Mouse (Mus musculus) hindbrain, embryonic 15.5 days (tissue): ENCODE measurements around the gene Bax. TPM values are rescaled to one million over a fixed set of nuclear protein-coding genes. Genes with fewer than 3 reads are reported as not detected.

Experiments
- ATAC-seq: fragments of 200-750 bp; cut with Nextera tagmentation; 2 replicates; pipeline ENCODE4 v1.8.0; 2017; ENCODE audit warnings: low read depth, moderate number of reproducible peaks, moderate TSS enrichment; ENCODE audit not compliant: low FRiP score
- H3K27ac ChIP-seq: fragments of 300-500 bp; sonication (generic); replicated peaks from 2 replicates; pipeline ENCODE4 v1.5.1; 2015; ENCODE audit warnings: mild to moderate bottlenecking, inconsistent platforms
- H3K27me3 ChIP-seq: fragments of 300-500 bp; sonication (generic); 2 replicates; pipeline ENCODE4 v1.6.1; 2015; ENCODE audit warnings: control low read depth, inconsistent platforms
- H3K36me3 ChIP-seq: fragments of 300-500 bp; sonication (generic); 2 replicates; pipeline ENCODE4 v1.6.1; 2015; ENCODE audit warnings: control low read depth, inconsistent platforms
- H3K4me1 ChIP-seq: fragments of 300-500 bp; sonication (generic); replicated peaks from 2 replicates; pipeline ENCODE4 v1.6.1; 2015; ENCODE audit warnings: control low read depth, inconsistent platforms
- H3K4me2 ChIP-seq: fragments of 300-500 bp; sonication (generic); 2 replicates; pipeline ENCODE4 v1.6.1; 2015; ENCODE audit warnings: moderate library complexity, mild to moderate bottlenecking, inconsistent platforms
- H3K4me3 ChIP-seq: fragments of 300-500 bp; sonication (generic); 2 replicates; pipeline ENCODE4 v1.5.1; 2015; ENCODE audit warnings: mild to moderate bottlenecking, inconsistent platforms
- H3K9ac ChIP-seq: fragments of 300-500 bp; sonication (generic); 2 replicates; pipeline ENCODE4 v1.6.1; 2015; ENCODE audit warnings: inconsistent platforms
- H3K9me3 ChIP-seq: fragments of 300-500 bp; sonication (generic); 2 replicates; pipeline ENCODE4 v1.6.1; 2016; ENCODE audit warnings: control low read depth, inconsistent platforms
- WGBS: fragments of 180-500 bp; shearing (Covaris S2); methylation state at CpG from one replicate; pipeline ENCODE4 v1.1.7; 2015; 5-methylcytosine and 5-hydroxymethylcytosine counted together
- polyA plus RNA-seq: library from polyadenylated mRNA; unstranded; fragments of >200 nt; fragmentation: Nextera tagmentation; extraction: Ambion mirVana; gene quantifications from 2 replicates; pipeline ENCODE4 v1.2.1, GENCODE M21; 2015

Gene Bax
- polyA plus RNA-seq, 1 experiment from 2014 or later, result 250 TPM

DNA sequence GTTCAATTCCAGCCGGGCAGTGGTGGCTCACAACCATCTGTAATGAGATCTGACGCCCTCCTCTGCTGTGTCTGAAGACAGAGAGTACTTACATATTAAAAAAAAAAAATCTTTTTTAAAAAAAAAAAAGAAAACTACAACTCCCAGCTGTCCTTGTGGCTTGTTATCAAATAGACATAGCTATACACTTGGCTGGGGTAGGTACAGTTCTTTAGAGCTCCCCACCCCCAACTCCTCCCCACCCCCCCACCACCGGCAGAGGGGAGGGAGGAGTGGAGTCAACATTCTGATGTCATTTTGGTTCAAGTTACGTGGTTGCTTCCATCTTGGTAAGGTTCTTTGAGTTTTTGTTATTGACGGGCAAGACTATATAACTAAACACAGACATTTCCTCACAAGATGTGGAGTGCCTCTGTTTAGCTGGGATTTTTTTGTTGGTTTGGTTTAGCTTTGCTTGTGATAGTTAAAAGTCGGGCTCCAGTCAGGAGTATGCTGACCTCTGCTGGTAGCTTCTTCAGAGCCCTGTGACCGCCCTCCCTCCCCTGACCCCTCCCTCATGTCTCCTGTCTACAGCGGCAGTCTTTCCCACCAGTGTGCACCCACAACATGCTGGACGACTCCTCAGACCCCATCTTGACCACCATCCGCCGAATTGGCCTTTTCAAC is 19.2 kb downstream of the Bax start:
- H3K36me3 ChIP-seq, result peaks cover 23% of the 10 kb centered on the region
- no peak for ATAC-seq
- no peak overlapping the region for H3K9ac ChIP-seq
- H3K4me3 ChIP-seq, result no peak overlapping the region
- H3K4me2 ChIP-seq, result no peak overlapping the region
- WGBS, result 41% methylated on average over 11 of the region's 11 CpGs
- no peaks in the 10 kb centered on the region for H3K4me1 ChIP-seq
- H3K27ac ChIP-seq, result no peak overlapping the region
- no peaks in the 10 kb centered on the region for H3K27me3 ChIP-seq
- H3K9me3 ChIP-seq, result no peaks in the 10 kb centered on the region

DNA sequence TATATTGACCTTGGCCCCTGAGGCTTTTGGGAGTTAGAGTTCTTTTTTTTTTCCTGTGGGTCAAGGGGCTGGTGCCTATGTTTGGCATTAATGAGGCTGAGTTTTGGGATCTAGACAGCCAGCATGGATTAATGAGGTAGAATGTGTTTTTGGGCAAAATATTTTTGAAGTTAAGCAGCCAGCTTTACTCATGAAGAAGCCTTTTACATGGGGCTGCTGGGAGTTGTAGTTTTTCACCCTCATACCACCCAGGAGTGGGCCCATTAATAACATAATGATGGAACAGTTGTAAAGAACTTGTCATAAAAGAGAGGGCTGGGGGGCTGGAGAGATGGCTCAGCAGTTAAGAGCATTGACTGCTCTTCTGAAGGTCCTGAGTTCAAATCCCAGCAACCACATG is 20.1 kb downstream of the Bax start:
- peaks cover 20% of the 10 kb centered on the region for H3K36me3 ChIP-seq
- no peaks in the 10 kb centered on the region for H3K27me3 ChIP-seq
- ATAC-seq, result no peak
- no peak overlapping the region for H3K9ac ChIP-seq
- H3K9me3 ChIP-seq, result no peaks in the 10 kb centered on the region
- no peak overlapping the region for H3K4me3 ChIP-seq
- no peaks in the 10 kb centered on the region for H3K4me1 ChIP-seq
- no peak overlapping the region for H3K4me2 ChIP-seq
- no peak overlapping the region for H3K27ac ChIP-seq

DNA sequence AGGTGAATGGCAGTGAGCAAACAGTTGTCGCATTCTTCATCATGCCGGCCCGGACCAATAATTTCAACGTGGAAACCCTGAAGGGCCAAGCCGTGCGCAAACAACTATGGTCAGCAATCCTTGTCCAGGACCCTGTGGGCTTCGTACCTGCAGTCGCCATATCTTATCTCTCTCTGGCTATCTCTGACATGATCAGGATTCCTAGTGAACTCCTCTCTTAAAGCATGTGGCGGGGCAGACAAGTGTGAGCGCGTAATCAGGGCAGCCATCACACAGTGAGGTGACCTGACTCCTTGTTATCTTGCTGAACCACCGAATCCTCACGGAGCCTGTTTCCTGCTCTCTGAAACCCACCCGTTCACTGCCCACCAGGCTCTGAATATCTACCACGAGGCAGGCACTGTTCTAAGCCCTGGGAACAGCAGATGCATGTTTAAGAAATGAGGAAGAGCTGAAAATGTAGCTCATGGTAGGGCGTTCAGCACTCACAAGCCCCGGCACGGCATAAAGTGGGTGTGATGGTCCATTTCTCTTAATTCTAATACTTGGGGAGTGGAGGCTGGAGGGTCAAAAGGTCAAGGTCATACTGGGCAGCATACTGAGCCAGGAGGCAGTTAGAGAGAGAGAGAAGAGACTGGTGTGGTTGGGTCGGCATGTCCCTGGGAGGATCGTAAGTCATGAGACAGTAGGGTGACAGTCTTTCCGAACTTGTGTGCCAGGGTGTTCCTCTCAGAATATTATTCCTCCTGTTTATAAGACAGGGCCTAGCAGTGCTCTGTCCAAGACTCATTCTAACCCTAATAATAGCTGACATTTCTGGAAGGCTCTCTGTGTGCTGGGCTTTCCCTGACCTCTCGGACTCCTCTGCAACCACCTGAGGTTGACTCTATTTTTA is 22.9 kb downstream of the Bax start:
- H3K27me3 ChIP-seq, result no peaks in the 10 kb centered on the region
- H3K4me1 ChIP-seq, result no peaks in the 10 kb centered on the region
- no peak overlapping the region for H3K27ac ChIP-seq
- no peak for ATAC-seq
- 91% methylated on average over 22 of the region's 22 CpGs for WGBS
- H3K4me3 ChIP-seq, result no peak overlapping the region
- peaks cover 24% of the 10 kb centered on the region for H3K36me3 ChIP-seq
- no peaks in the 10 kb centered on the region for H3K9me3 ChIP-seq
- H3K9ac ChIP-seq, result no peak overlapping the region
- no peak overlapping the region for H3K4me2 ChIP-seq

DNA sequence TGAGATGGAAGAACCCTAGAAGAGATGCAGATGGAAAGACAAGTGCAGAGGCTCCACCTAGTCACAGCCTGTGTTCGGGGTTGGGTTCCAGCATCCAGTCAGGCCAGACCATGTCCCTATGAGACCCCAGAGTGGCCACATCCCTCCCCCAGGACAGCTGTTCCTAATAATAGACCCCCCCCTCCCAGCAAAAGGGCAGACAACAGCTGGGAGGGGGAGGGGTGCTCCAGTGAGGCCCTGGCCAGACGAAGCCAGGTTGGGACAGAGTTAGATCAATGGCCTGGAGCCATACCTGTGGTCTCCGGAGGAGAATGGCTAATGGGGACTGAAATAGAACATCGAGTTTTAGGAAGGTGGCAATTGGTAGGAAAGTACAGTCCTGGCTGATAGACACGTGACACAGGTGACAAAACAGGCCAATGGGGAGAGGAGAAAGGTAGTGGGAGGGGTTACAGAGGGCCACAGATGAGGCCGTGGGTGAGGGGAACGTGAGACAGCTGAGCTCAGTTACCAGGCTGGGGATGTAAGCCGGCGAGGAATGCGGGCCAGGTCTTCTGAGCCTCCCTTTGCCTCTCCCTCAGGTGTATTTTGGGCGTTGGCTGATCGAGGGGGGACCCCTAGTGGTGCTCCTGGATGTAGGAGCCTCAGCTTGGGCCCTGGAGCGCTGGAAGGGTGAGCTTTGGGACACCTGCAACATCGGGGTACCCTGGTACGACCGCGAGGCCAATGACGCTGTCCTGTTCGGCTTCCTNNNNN is 29.0 kb downstream of the Bax start, which contains the start of gene Ruvbl2:
Ruvbl2 (minus strand) TSS at position 576 of the 756 bp plus-strand sequence.
- H3K9ac ChIP-seq, result no peak within 1 kb of the TSS
- no peak for ATAC-seq
- H3K36me3 ChIP-seq, result peaks cover 8% of the 10 kb centered on the region; the same call in 1 of the 2 replicates
- H3K4me3 ChIP-seq, result no peak within 1 kb of the TSS
- no peak within 1 kb of the TSS for H3K27ac ChIP-seq
- 31% methylated on average over 19 of the region's 19 CpGs for WGBS
- no peaks in the 10 kb centered on the region for H3K9me3 ChIP-seq
- H3K4me2 ChIP-seq, result peak within 1 kb of the TSS; percentile 31
- H3K4me1 ChIP-seq, result peaks cover 40% of the 10 kb centered on the region
- H3K27me3 ChIP-seq, result no peaks in the 10 kb centered on the region

DNA sequence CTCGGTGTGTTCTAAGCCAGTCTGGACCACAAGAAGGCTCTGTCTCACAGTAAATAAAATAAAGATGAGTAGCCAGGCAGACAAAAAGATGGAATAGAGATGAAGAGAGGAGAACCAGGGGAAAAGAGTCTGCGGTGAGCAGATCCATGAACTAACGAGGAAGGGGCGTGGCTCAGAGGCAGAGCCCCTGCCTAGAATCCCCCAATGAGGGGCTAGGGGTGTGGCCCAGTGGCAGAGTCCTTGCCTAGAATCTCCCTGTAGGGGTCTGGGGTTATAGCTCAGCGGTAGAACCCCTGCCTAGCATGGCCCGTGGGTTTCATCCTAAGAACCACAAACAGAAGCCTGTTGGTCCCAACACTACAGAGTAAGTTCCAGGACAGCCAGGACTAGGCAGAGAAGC is 29.7 kb downstream of the Bax start:
- Histone ChIP-seq H3K4me1 (peaks cover 43% of the 10 kb centered on the region), H3K27ac (no peak overlapping the region), H3K36me3 (peaks cover 8% of the 10 kb centered on the region; the same call in 1 of the 2 replicates), H3K4me3 (no peak overlapping the region), H3K4me2 (peak overlapping the region; percentile 26; the same call in 1 of the 2 replicates), H3K27me3 (no peaks in the 10 kb centered on the region), H3K9ac (no peak overlapping the region), H3K9me3 (no peaks in the 10 kb centered on the region)
- WGBS, result 34% methylated on average over 6 of the region's 6 CpGs
- ATAC-seq, result no peak

DNA sequence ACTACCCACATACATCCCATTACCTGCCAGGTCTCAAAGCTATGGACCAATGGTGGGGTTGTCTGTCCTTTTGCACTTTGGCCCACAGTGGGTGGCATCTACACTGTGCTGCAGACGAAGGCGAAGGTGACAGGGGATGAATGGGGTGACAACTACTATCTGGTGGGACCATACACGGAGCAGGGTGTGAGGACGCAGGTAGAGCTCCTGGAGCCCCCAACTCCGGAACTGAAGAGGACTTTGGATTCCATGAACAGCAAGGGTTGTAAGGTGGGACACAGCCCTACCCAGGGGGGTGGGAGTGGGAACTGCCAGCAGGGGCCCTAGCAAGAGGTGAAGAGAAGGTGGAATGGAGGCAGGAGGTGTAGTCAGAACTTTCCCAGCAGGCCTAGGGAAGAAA is 30.3 kb downstream of the Bax start:
- WGBS, result 94% methylated on average over 5 of the region's 5 CpGs
- H3K36me3 ChIP-seq, result peaks cover 8% of the 10 kb centered on the region; the same call in 1 of the 2 replicates
- no peak overlapping the region for H3K4me3 ChIP-seq
- no peak for ATAC-seq
- H3K9me3 ChIP-seq, result no peaks in the 10 kb centered on the region
- H3K4me2 ChIP-seq, result peak overlapping the region; percentile 77; the same call in 1 of the 2 replicates
- no peak overlapping the region for H3K9ac ChIP-seq
- H3K27ac ChIP-seq, result no peak overlapping the region
- no peaks in the 10 kb centered on the region for H3K27me3 ChIP-seq
- peaks cover 43% of the 10 kb centered on the region for H3K4me1 ChIP-seq

DNA sequence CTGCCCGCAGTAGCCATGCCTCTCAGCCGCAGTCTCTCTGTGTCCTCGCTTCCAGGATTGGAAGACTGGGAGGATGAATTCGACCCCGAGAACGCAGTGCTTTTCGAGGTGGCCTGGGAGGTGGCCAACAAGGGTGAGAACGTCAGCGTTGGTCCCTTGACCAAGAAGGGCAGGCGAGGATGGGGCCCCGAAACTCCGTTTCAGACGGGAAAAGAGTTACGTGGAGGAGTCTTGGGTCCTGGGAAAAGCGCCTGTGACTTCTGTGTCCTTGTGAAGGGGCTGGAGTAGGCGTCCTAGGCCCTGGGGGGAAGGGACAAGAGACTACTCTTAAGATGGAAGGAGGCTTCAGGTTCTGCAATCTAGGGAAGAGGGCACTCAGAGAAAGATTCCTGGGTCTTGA is 31.7 kb downstream of the Bax start:
- H3K4me1 ChIP-seq, result peaks cover 43% of the 10 kb centered on the region
- ATAC-seq, result 0 out of 2 replicates have a peak, but pooled peaks have one; percentile 19

DNA sequence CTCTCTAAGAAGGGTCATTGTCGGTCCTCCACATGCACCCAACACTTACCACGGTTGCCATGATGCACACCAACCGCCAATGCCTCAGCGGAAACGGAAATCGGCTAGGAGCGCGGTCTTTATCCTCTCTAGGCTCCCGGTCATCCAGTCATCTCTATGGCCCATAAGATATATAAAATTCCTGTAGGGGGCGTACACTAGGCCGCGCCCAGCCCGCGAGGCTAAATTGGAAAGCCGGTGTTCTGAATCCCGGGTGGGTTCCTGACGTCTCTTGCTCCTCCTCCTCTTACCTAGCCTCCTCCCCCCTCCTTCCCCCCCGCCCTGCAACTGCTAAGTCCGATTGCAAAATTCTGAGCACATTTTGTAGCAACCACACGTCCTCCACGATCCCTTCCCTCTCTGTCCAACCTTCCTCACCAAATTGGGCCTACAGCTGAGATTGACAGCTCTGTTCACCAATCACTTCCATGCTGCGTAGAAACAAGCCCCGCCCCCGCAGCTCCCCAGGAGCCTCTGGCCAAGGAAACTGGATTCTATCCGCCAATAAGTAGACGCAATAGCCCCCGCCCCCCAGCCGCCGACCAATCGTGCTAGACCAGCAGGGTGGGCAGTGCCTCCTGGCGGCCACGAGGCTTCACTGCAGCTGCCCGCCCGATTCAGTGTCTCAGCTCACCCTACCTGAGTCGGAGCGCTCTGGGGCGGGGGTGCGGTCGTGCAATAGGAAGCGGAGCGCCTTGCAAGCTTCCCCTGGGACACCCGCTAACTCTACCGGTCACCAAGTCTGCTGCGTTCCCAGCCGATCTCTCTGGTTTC is 32.3 kb downstream of the Bax start, which contains the start of gene Gys1:
Gys1 (plus strand) TSS at position 642 of the 813 bp plus-strand sequence.
- Histone ChIP-seq H3K4me3 (peak within 1 kb of the TSS; percentile 85), H3K36me3 (no peaks in the 10 kb centered on the region; the same call in 1 of the 2 replicates), H3K9me3 (no peaks in the 10 kb centered on the region), H3K4me2 (peak within 1 kb of the TSS; percentile 77), H3K4me1 (peaks cover 43% of the 10 kb centered on the region), H3K27ac (peak within 1 kb of the TSS; percentile 90), H3K9ac (peak within 1 kb of the TSS; percentile 82), H3K27me3 (no peaks in the 10 kb centered on the region)
- WGBS, result under 1% methylated on average over 45 of the region's 45 CpGs
- ATAC-seq, result peak; percentile 97

More for the DNA sequence above, 31.7 kb downstream of the Bax start:
- Histone ChIP-seq H3K4me2 (peak overlapping the region; percentile 77), H3K36me3 (peaks cover 4% of the 10 kb centered on the region; the same call in 1 of the 2 replicates), H3K27ac (peak overlapping the region; percentile 72), H3K4me3 (peak overlapping the region; percentile 85), H3K9me3 (no peaks in the 10 kb centered on the region), H3K9ac (peak overlapping the region; percentile 64), H3K27me3 (no peaks in the 10 kb centered on the region)
- 3% methylated on average over 16 of the region's 16 CpGs for WGBS

DNA sequence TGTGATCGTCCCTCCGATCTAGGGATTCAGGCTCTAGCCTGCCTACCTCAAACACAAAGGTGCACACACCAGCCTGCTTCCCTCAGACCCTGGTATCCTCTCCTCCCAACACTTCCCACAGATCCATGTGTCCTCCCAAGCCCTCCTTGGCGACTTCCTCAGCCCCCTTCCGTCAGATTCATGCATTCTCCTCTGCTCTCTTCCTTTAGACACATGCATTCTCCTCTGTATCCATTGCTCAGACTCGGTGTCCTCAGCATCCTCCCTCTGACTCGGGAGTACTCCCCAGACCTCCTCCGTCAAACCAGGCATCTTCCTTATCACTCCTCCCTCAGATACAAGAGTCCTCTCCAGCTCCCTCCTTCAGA is 32.9 kb downstream of the Bax start:
- peaks cover 6% of the 10 kb centered on the region for H3K36me3 ChIP-seq
- WGBS, result 1% methylated on average over 7 of the region's 7 CpGs
- peaks cover 43% of the 10 kb centered on the region for H3K4me1 ChIP-seq
- H3K9me3 ChIP-seq, result no peaks in the 10 kb centered on the region
- peak overlapping the region; percentile 90 for H3K27ac ChIP-seq
- H3K4me3 ChIP-seq, result peak overlapping the region; percentile 85
- H3K4me2 ChIP-seq, result peak overlapping the region; percentile 77
- ATAC-seq, result no peak
- H3K9ac ChIP-seq, result peak overlapping the region; percentile 82
- no peaks in the 10 kb centered on the region for H3K27me3 ChIP-seq

DNA sequence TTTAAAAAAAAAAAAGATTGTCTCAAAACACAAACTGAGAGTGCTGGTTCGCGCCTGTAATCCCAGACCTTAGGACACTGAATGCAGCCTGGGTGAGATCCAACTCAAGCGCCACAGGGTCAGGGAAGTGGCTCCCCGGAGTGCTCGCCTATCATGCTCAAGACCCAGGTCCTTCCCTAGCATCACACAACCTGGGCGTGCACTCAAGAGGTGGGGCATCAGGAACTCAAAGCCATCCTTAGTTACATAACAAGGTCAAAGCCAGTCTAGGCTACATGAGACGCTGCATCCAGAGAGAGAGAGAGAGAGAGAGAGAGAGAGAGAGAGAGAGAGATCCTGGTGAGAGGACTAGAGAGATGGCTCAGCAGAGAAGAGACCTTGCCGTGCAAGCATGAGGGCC is 40.1 kb downstream of the Bax start:
- H3K9me3 ChIP-seq, result no peaks in the 10 kb centered on the region
- H3K4me1 ChIP-seq, result no peaks in the 10 kb centered on the region
- H3K9ac ChIP-seq, result no peak overlapping the region
- no peak overlapping the region for H3K27ac ChIP-seq
- H3K36me3 ChIP-seq, result peaks cover 62% of the 10 kb centered on the region
- 93% methylated on average over 8 of the region's 8 CpGs for WGBS
- no peak for ATAC-seq
- no peak overlapping the region for H3K4me3 ChIP-seq
- no peak overlapping the region for H3K4me2 ChIP-seq
- peaks cover under 1% of the 10 kb centered on the region; the same call in 1 of the 2 replicates for H3K27me3 ChIP-seq

DNA sequence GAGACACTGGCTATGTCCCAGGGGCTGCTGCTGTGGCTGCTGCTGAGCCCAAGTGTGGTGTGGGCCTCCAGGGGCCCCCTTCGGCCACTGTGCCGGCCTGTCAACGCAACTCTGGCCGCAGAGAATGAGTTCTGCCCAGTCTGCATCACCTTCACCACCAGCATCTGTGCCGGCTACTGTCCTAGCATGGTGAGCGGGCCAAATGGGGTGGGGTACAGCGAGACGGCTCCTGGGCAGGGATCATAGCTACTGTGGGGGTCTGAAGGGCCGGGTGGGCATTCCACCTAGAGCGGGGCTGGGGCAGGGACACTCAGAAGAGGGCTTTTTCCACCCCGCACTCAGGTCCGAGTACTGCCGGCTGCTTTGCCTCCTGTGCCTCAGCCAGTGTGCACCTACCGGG is 45.5 kb downstream of the Bax start:
- Histone ChIP-seq H3K4me2 (no peak overlapping the region), H3K27me3 (peaks cover 54% of the 10 kb centered on the region), H3K27ac (no peak overlapping the region), H3K36me3 (peaks cover 42% of the 10 kb centered on the region), H3K9ac (no peak overlapping the region), H3K4me1 (no peaks in the 10 kb centered on the region), H3K4me3 (no peak overlapping the region), H3K9me3 (no peaks in the 10 kb centered on the region)
- ATAC-seq, result no peak
- WGBS, result 88% methylated on average over 14 of the region's 14 CpGs
